Mouse (Mus musculus): ENCODE results near the gene Mapk7. TPM values are rescaled to one million over a fixed set of nuclear protein-coding genes. Genes with fewer than 3 reads are reported as not detected.

Mapk7 gene
- 10 to 100 TPM; 26.3 to 31.3 TPM for total RNA-seq (2021)

GRCm38 (mm10) chr11:61494129-61494997 is at the start of gene Mapk7:
Gene Mapk7, minus strand, starts transcription at chr11:61494406.
- peak; percentile 90 for DNase-seq (ENCODE audit: extremely low spot score in 1 of 2, low spot score in 1 of 2)

- no peak for DNase-seq (ENCODE audit: extremely low spot score in 1 of 2, low spot score in 1 of 2)
Measured at GRCm38 (mm10) chr11:61541106-61541505, 46.9 kb upstream of the Mapk7 start.

- no peak for DNase-seq (ENCODE audit: extremely low spot score in 1 of 2, low spot score in 1 of 2)
Measured at GRCm38 (mm10) chr11:61540642-61541041, 46.4 kb upstream of the Mapk7 start.

GRCm38 (mm10) chr11:61537362-61537761 is 43.2 kb upstream of the Mapk7 start:
- no peak for DNase-seq (ENCODE audit: extremely low spot score in 1 of 2, low spot score in 1 of 2)

GRCm38 (mm10) chr11:61536952-61537351 is 42.7 kb upstream of the Mapk7 start:
- no peak for DNase-seq (ENCODE audit: extremely low spot score in 1 of 2, low spot score in 1 of 2)

GRCm38 (mm10) chr11:61535530-61535929 is 41.3 kb upstream of the Mapk7 start:
- DNase-seq (ENCODE audit: extremely low spot score in 1 of 2, low spot score in 1 of 2): no peak

- no peak for DNase-seq (ENCODE audit: extremely low spot score in 1 of 2, low spot score in 1 of 2)
Measured at GRCm38 (mm10) chr11:61533571-61533970, 39.4 kb upstream of the Mapk7 start.

GRCm38 (mm10) chr11:61532820-61533219 is 38.6 kb upstream of the Mapk7 start:
- no peak for DNase-seq (ENCODE audit: extremely low spot score in 1 of 2, low spot score in 1 of 2)

GRCm38 (mm10) chr11:61529268-61529713 is 35.1 kb upstream of the Mapk7 start:
- no peak for DNase-seq (ENCODE audit: extremely low spot score in 1 of 2, low spot score in 1 of 2)

- no peak for DNase-seq (ENCODE audit: extremely low spot score in 1 of 2, low spot score in 1 of 2)
Measured at GRCm38 (mm10) chr11:61526872-61527271, 32.7 kb upstream of the Mapk7 start.

- DNase-seq (ENCODE audit: extremely low spot score in 1 of 2, low spot score in 1 of 2): no peak
Measured at GRCm38 (mm10) chr11:61519484-61520107, 25.4 kb upstream of the Mapk7 start.

GRCm38 (mm10) chr11:61518871-61519270 is 24.7 kb upstream of the Mapk7 start:
- no peak for DNase-seq (ENCODE audit: extremely low spot score in 1 of 2, low spot score in 1 of 2)

GRCm38 (mm10) chr11:61517971-61518370 is 23.8 kb upstream of the Mapk7 start:
- no peak for DNase-seq (ENCODE audit: extremely low spot score in 1 of 2, low spot score in 1 of 2)

- DNase-seq (ENCODE audit: extremely low spot score in 1 of 2, low spot score in 1 of 2): no peak
Measured at GRCm38 (mm10) chr11:61514953-61515352, 20.7 kb upstream of the Mapk7 start.

GRCm38 (mm10) chr11:61504713-61505257 is 10.6 kb upstream of the Mapk7 start, which contains the start of gene B9d1:
Gene B9d1, plus strand, starts transcription at chr11:61505144.
- peak; percentile 96 to 97 for DNase-seq (ENCODE audit: extremely low spot score in 1 of 2, low spot score in 1 of 2)

GRCm38 (mm10) chr11:61503933-61504332 is 9.7 kb upstream of the Mapk7 start:
- DNase-seq (ENCODE audit: extremely low spot score in 1 of 2, low spot score in 1 of 2): no peak

GRCm38 (mm10) chr11:61498736-61499504 is 4.7 kb upstream of the Mapk7 start:
- DNase-seq (ENCODE audit: extremely low spot score in 1 of 2, low spot score in 1 of 2): no peak

- no peak for DNase-seq (ENCODE audit: extremely low spot score in 1 of 2, low spot score in 1 of 2)
Measured at GRCm38 (mm10) chr11:61497490-61497889, 3.3 kb upstream of the Mapk7 start.

- no peak for DNase-seq (ENCODE audit: extremely low spot score in 1 of 2, low spot score in 1 of 2)
Measured at GRCm38 (mm10) chr11:61495528-61495927, 1.3 kb upstream of the Mapk7 start.

- DNase-seq (ENCODE audit: extremely low spot score in 1 of 2, low spot score in 1 of 2): no peak
Measured at GRCm38 (mm10) chr11:61493525-61494128, 579 bp downstream of the Mapk7 start.
